Mouse (Mus musculus) cerebellum, adult 9-11 months (tissue): ENCODE results near the gene Vmn2r94.

Experiments
- DNase-seq: peaks from one replicate; pipeline ENCODE4 v3.0.0; 2022

The Vmn2r94 gene

DNA sequence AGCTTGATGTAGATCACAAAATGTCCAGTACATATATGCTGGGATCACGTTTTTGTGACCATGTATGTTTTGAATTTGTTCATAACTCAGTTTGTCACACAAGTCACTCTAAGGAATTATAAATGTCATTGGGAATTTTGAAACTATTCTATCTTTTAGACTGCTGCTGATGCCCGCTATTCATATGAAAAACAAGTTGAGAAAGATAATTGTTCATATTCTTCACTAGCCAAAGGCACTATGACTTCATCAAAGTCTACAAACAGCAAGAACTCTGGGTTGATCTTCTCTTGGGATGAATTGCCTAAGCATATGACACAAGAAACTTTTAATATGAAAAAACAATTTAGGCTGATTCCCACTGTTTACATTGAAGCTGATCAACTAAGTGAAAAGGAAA lies at the start of gene Vmn2r94:
Gene Vmn2r94, minus strand, starts transcription at position 101 of the 400 bp plus-strand sequence.
- no peak for DNase-seq

- no peak for DNase-seq
These were observed 45.5 kb upstream of the Vmn2r94 start for GRCm38 (mm10) chr17:18323031-18323430.

- DNase-seq, result no peak
These were observed 20.2 kb upstream of the Vmn2r94 start, which contains the start of gene Vmn2r93 for GRCm38 (mm10) chr17:18297799-18298198. TSS of gene Vmn2r93 (plus strand) at chr17:18298099.

DNA sequence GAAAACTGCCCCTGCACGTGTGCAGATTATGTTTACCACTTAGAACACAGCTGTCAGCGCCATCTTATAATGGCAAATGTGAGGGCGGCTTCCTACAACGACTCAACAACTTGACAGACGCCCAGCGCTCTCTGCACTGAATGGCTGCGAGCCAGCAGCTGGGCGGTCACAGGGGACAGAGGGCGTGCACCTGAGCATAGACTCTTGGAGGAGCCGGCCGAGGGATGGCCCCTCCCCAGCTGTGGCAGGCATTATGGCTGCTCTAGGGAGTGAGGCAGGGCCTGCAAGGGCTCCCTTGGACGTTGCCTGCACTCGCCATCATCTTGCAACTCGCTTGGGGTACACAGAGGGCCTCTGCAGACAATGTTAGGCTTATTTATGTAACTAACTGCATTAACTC lies 40.6 kb downstream of the Vmn2r94 start:
- DNase-seq, result no peak

- no peak for DNase-seq
These were observed 45.6 kb downstream of the Vmn2r94 start for GRCm38 (mm10) chr17:18231996-18232395.

GRCm38 (mm10) chr17:18221300-18221699 lies 56.3 kb downstream of the Vmn2r94 start:
- no peak for DNase-seq
